Mouse (Mus musculus) heart, embryonic 12.5 days (tissue): ENCODE data around the gene Zfpl1. TPM values are rescaled to one million over a fixed set of nuclear protein-coding genes. Genes with fewer than 3 reads are reported as not detected.

Experiments used
- ATAC-seq: fragments of 200-750 bp; cut with Nextera tagmentation; 2 replicates; pipeline ENCODE4 v1.8.0; 2017; ENCODE audit warnings: moderate TSS enrichment, moderate library complexity; ENCODE audit not compliant: insufficient number of reproducible peaks, low FRiP score
- H3K27ac ChIP-seq: fragments of 300-500 bp; sonication (generic); 2 replicates; pipeline ENCODE4 v1.5.1; 2016; ENCODE audit warnings: mild to moderate bottlenecking, moderate library complexity; ENCODE audit not compliant: poor library complexity, severe bottlenecking
- H3K27me3 ChIP-seq: fragments of 300-500 bp; sonication (generic); replicated peaks from 2 replicates; pipeline ENCODE4 v1.6.1; 2016; ENCODE audit warnings: mild to moderate bottlenecking, moderate library complexity
- H3K36me3 ChIP-seq: fragments of 300-500 bp; sonication (generic); 2 replicates; pipeline ENCODE4 v1.6.1; 2016; ENCODE audit warnings: mild to moderate bottlenecking, moderate library complexity
- H3K4me1 ChIP-seq: fragments of 300-500 bp; sonication (generic); replicated peaks from 2 replicates; pipeline ENCODE4 v1.6.1; 2016; ENCODE audit warnings: mild to moderate bottlenecking
- H3K4me2 ChIP-seq: fragments of 300-500 bp; sonication (generic); 2 replicates; pipeline ENCODE4 v1.6.1; 2016; ENCODE audit warnings: mild to moderate bottlenecking, moderate library complexity
- H3K4me3 ChIP-seq: fragments of 300-500 bp; sonication (generic); 2 replicates; pipeline ENCODE4 v1.5.1; 2016; ENCODE audit warnings: mild to moderate bottlenecking
- H3K9ac ChIP-seq: fragments of 300-500 bp; sonication (generic); 2 replicates; pipeline ENCODE4 v1.6.1; 2016; ENCODE audit warnings: mild to moderate bottlenecking, moderate library complexity
- H3K9me3 ChIP-seq: fragments of 300-500 bp; sonication (generic); replicated peaks from 2 replicates; pipeline ENCODE4 v1.6.1; 2016; ENCODE audit warnings: mild to moderate bottlenecking, moderate library complexity
- WGBS: fragments of 180-500 bp; shearing (Covaris S2); methylation state at CpG from one replicate; pipeline ENCODE4 v1.1.7; 2016; 5-methylcytosine and 5-hydroxymethylcytosine counted together
- microRNA-seq: library from miRNA; unstranded; fragments of <30 nt; microRNA quantifications from one replicate; pipeline ENCODE4, GENCODE M21; 2017
- polyA plus RNA-seq: library from polyadenylated mRNA; unstranded; fragments of >200 nt; fragmentation: Nextera tagmentation; extraction: Ambion mirVana; gene quantifications from 2 replicates; pipeline ENCODE4 v1.2.1, GENCODE M21; 2016

Gene Zfpl1
- polyA plus RNA-seq, 1 experiment from 2014 or later: 52.4 TPM

DNA sequence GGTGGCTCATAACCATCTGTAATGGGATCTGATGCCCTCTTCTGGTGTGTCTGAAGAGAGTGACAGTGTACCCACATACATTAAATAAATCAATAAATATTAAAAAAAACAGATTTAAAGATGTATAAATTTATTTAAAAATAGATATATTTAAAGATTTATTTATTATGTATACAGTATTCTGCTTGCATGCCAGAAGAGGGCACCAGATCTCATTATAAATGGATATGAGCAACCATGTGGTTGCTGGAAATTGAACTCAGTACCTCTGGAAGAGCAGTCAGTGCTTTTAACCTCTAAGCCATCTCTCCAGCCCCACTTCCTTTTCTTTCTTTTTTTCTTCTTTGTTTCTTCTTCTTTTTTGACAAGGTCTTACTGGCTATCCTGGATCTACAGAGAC is 44.8 kb downstream of the Zfpl1 start:
- no peaks in the 10 kb centered on the region for H3K27me3 ChIP-seq
- H3K4me1 ChIP-seq: 0 out of 2 replicates have a peak, but pooled peaks cover under 1% of the 10 kb centered on the region
- no peaks in the 10 kb centered on the region for H3K36me3 ChIP-seq
- no peak overlapping the region for H3K4me2 ChIP-seq
- ATAC-seq: no peak
- H3K9me3 ChIP-seq: no peaks in the 10 kb centered on the region
- H3K27ac ChIP-seq: no peak overlapping the region
- H3K9ac ChIP-seq: no peak overlapping the region
- no peak overlapping the region for H3K4me3 ChIP-seq

DNA sequence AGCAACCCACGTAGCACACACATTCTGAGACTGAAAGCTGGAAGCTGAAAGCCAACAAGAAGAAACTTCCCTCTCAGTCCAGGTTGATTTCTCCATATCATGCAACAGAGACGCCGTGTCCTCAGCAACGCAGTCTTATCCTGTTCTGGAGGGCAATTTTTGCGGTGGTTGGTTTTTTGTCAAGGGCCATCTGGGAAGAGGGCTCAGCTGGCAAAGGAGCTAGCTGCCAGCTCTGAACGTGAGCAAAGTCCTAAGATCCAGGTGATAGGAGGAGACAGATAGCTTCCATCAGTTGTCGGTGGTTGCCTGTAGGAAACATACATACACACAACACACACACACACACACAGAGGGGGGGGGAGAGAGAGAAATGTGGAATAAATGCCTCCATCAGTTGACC is 46.4 kb downstream of the Zfpl1 start:
- H3K9me3 ChIP-seq: no peaks in the 10 kb centered on the region
- no peak overlapping the region for H3K4me3 ChIP-seq
- no peak overlapping the region for H3K9ac ChIP-seq
- H3K27ac ChIP-seq: no peak overlapping the region
- no peaks in the 10 kb centered on the region for H3K27me3 ChIP-seq
- H3K36me3 ChIP-seq: no peaks in the 10 kb centered on the region
- H3K4me1 ChIP-seq: no peaks in the 10 kb centered on the region
- WGBS: 71% methylated on average over 7 of the region's 7 CpGs
- no peak overlapping the region for H3K4me2 ChIP-seq
- ATAC-seq: no peak

DNA sequence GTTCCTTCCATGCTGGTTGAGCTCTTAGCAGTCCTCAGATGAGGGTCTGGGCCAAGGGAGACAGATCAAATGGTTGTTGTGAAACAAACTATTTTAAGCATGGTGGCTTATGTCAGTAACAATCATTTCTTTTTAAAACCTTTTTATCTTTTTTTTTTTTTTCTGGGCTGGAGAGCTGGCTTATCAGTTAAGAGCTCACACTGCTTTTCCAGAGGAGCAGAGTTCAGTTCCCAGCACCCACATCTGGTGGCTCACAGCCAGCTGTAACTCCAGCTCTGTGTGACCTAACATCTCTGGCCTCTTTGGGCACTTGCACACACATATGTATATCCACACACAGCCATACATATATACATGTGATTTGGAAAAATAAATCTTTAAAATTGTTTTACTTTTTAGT is 47.1 kb downstream of the Zfpl1 start:
- H3K27ac ChIP-seq: no peak overlapping the region
- H3K27me3 ChIP-seq: no peaks in the 10 kb centered on the region
- no peaks in the 10 kb centered on the region for H3K4me1 ChIP-seq
- H3K36me3 ChIP-seq: no peaks in the 10 kb centered on the region
- H3K9me3 ChIP-seq: no peaks in the 10 kb centered on the region
- H3K9ac ChIP-seq: no peak overlapping the region
- no peak overlapping the region for H3K4me3 ChIP-seq
- no peak for ATAC-seq
- no peak overlapping the region for H3K4me2 ChIP-seq

DNA sequence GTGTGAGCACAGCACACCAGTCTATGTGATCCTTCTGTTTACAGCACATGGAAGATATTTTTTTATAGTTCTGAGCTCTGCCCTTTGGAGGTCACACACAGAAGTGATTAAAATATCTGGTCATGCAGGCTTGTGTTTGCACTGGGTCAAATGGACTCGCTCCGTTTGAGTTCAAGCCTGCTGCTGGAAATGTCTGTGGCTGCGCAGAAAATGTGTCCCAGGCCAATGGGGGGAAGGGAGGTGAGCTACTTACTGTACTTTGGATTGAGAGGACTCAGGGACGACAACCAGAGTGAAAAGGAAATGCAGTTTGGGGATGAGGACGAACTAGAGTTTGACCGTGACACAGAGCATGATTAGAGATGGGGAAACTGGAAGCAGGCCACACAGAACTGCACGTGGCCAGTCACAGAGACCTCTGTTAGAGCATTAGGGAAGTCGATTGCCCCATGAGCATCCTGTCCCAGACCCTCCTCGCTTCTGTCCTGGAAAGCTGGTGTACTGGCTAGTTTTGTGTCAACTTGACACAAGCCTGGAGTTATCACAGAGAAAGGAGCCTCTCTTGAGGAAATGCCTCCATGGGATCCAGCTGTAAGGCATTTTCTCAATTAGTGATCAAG is 48.7 kb downstream of the Zfpl1 start:
- 70% methylated on average over 9 of the region's 9 CpGs for WGBS
- no peak overlapping the region for H3K27ac ChIP-seq
- no peak for ATAC-seq
- H3K4me2 ChIP-seq: no peak overlapping the region
- H3K27me3 ChIP-seq: no peaks in the 10 kb centered on the region
- no peaks in the 10 kb centered on the region for H3K4me1 ChIP-seq
- H3K4me3 ChIP-seq: no peak overlapping the region
- H3K36me3 ChIP-seq: no peaks in the 10 kb centered on the region
- H3K9me3 ChIP-seq: no peaks in the 10 kb centered on the region
- H3K9ac ChIP-seq: no peak overlapping the region

Small RNAs within 50 kb of the gene (microRNA-seq; reads per million reads assigned to microRNA genes)
- 0.94 reads per million for gene Mir6988

Other genes with a start within 250 kb of the Zfpl1 start
- 33.7 and 34.2 TPM in 2 replicates for gene Frmd8, start 209.7 kb downstream of the Zfpl1 start, polyA plus RNA-seq
- 3.5 and 3.9 TPM in 2 replicates for gene Slc25a45, start 207.1 kb downstream of the Zfpl1 start, polyA plus RNA-seq
- gene Tigd3, start 190.8 kb downstream of the Zfpl1 start, polyA plus RNA-seq: 1.5 and 1.9 TPM in 2 replicates
- gene Dpf2, start 171.9 kb downstream of the Zfpl1 start, polyA plus RNA-seq: 111 and 118 TPM in 2 replicates
- 6.5 and 7.3 TPM in 2 replicates for gene Cdc42ep2, start 160.1 kb downstream of the Zfpl1 start, polyA plus RNA-seq
- gene Pola2, start 120.8 kb downstream of the Zfpl1 start, polyA plus RNA-seq: 49.3 and 51.1 TPM in 2 replicates
- not detected in 2 replicates for gene Slc22a20, start 98.8 kb downstream of the Zfpl1 start, polyA plus RNA-seq
- gene Capn1, start 69.1 kb downstream of the Zfpl1 start, polyA plus RNA-seq: 8.2 and 8.4 TPM in 2 replicates
- gene Syvn1, start 38.4 kb downstream of the Zfpl1 start, polyA plus RNA-seq: 21.1 and 21.8 TPM in 2 replicates
- gene Mrpl49, start 27.2 kb downstream of the Zfpl1 start, polyA plus RNA-seq: 58.5 and 64.4 TPM in 2 replicates
- 503 and 513 TPM in 2 replicates for gene Fau, start 27.1 kb downstream of the Zfpl1 start, polyA plus RNA-seq
- gene Znhit2, start 23.8 kb downstream of the Zfpl1 start, polyA plus RNA-seq: 23.9 and 24.9 TPM in 2 replicates
- gene Tm7sf2, start 16.6 kb downstream of the Zfpl1 start, polyA plus RNA-seq: 8.4 and 9.2 TPM in 2 replicates
- gene Vps51, start 7.7 kb downstream of the Zfpl1 start, polyA plus RNA-seq: 45.1 and 50.2 TPM in 2 replicates
- gene Tmem262, start 4.9 kb downstream of the Zfpl1 start, polyA plus RNA-seq: not detected in 2 replicates
- 1.2 and 1.3 TPM in 2 replicates for gene Gm28374, start 2.7 kb downstream of the Zfpl1 start, polyA plus RNA-seq
- 27.4 and 27.7 TPM in 2 replicates for gene Cdca5, start within 50 bp of the Zfpl1 start, polyA plus RNA-seq
- 0.27 TPM in 1 of 2 replicates, not detected in the other for gene AC131692.1, start 9.5 kb upstream of the Zfpl1 start, polyA plus RNA-seq
- 0.22 TPM in 2 replicates for gene Naaladl1, start 20.8 kb upstream of the Zfpl1 start, polyA plus RNA-seq
- 35.2 and 35.9 TPM in 2 replicates for gene Sac3d1, start 33.7 kb upstream of the Zfpl1 start, polyA plus RNA-seq
- gene Snx15, start 43.3 kb upstream of the Zfpl1 start, polyA plus RNA-seq: 20.9 and 21.2 TPM in 2 replicates
- 0.14 TPM in 1 of 2 replicates, not detected in the other for gene Batf2, start 56.0 kb upstream of the Zfpl1 start, polyA plus RNA-seq
- 71.5 and 73.9 TPM in 2 replicates for gene Arl2, start 56.6 kb upstream of the Zfpl1 start, polyA plus RNA-seq
- gene Majin, start 99.4 kb upstream of the Zfpl1 start, polyA plus RNA-seq: not detected in 2 replicates
- 0.57 TPM in 1 of 2 replicates, not detected in the other for gene Gpha2, start 141.4 kb upstream of the Zfpl1 start, polyA plus RNA-seq
- 29.8 and 31.0 TPM in 2 replicates for gene Ppp2r5b, start 150.9 kb upstream of the Zfpl1 start, polyA plus RNA-seq
- 10.9 and 13.0 TPM in 2 replicates for gene Atg2a, start 156.7 kb upstream of the Zfpl1 start, polyA plus RNA-seq
- 87.0 and 88.7 TPM in 2 replicates for gene Ehd1, start 191.8 kb upstream of the Zfpl1 start, polyA plus RNA-seq
- 0.34 and 0.44 TPM in 2 replicates for gene Cdc42bpg, start 221.5 kb upstream of the Zfpl1 start, polyA plus RNA-seq